Mouse (Mus musculus) small intestine, adult 2 months (tissue): ENCODE results near the gene Eif3g.

ENCODE experiments used
- CTCF ChIP-seq: fragments of 200-500 bp; IDR thresholded peaks from 2 replicates; pipeline ENCODE4 v1.5.1; 2012; ENCODE audit warnings: low read depth, mild to moderate bottlenecking, control low read depth, inconsistent platforms, low read length, moderate library complexity, mixed read lengths; ENCODE audit not compliant: insufficient replicate concordance, insufficient read length; ENCODE audit errors: extremely low read depth
- POLR2A ChIP-seq: fragments of 200-500 bp; IDR thresholded peaks from 2 replicates; pipeline ENCODE4 v1.6.1; 2012; ENCODE audit warnings: low read depth, mild to moderate bottlenecking, control low read depth, inconsistent platforms, low read length, moderate library complexity

DNA sequence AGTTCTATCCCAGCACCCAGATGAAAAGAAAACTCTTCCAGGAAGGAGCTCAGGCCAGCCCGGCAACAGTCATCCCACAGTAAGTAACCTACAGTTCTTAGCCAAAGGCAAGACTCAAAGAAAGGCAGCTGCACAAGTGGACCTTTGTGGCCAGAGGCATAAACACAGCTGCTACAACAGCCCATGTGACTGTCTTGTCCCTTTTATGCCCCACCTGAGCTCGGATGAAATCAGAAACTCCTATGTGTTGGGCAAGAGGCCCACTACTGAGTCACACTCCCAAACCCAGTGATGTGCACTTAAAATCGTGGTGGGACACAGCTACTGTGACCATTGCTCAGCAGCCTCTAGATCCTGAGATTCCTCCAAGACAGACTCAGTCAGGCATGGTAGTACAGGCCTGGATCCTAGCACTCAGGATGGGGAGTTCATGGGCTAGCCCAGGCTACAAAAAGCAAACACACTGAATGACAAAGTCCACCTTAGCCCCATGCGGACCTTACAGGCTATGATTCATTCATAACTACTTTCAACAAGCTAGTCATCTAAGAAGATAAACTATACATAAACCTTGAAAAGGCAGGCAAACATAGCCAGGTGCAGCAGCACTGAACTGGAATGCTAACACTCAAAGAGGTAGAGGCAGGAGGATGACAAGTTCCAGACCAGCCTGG, 46.4 kb upstream of the Eif3g start:
- TF ChIP-seq CTCF (no peak), POLR2A (no peak)
